Mouse (Mus musculus): ENCODE measurements around the gene Arl4d. TPM values are rescaled to one million over a fixed set of nuclear protein-coding genes. Genes with fewer than 3 reads are reported as not detected.

Gene Arl4d
- polyA plus RNA-seq, 1 experiment = 5.0 TPM

DNA sequence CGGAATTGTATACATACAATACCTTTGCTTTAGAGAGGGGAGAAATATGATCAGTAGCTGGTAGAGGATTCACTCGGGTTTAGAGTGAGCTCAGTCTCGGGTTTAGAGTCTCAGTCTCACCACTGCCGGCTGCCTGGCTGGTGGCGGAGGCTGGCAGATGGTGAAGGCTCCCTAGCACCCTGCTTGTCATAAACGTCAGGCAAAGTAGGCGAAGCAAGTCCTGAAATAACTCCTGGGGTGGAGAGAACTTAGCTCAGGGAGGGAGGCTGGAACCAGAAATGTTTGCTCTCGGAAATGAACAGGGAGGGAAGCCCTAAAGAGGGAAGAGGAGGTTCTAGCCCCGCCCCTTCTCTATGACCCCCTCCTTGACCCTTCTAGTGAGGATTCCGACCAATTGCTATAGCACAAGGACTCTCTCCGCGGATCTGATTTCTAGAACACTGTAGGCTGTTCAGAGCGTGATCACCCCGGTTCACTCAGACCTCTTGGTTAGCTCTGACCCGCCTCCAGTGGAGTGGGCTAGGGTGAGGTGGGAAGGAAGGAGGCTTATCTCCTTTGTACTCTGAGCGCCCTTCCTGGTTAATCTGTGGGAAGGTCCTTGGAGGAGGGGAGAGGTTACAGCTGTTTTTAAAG, 7.8 kb downstream of the Arl4d start:
- H3K4me3 ChIP-seq (ENCODE audit: control insufficient read depth, insufficient read depth, low read length) = no peak overlapping the region
- H3K27me3 ChIP-seq (ENCODE audit: control insufficient read depth, insufficient read depth, low read length) = no peaks in the 10 kb centered on the region
- WGBS = 48% methylated on average over 16 of the region's 16 CpGs
- DNase-seq = no peak
- TF ChIP-seq CTCF (IDR thresholded peaks at IDR 0.05; ENCODE audit: borderline replicate concordance, control insufficient read depth, extremely low read depth, insufficient read depth, low read length, poor library complexity) (no peak), POLR2A (IDR thresholded peaks at IDR 0.05; ENCODE audit: control insufficient read depth, extremely low read depth, insufficient read depth, low read length, poor library complexity) (no peak)
- H3K36me3 ChIP-seq (ENCODE audit: control insufficient read depth, insufficient read depth, low read length) = no peaks in the 10 kb centered on the region
- no peaks in the 10 kb centered on the region for H3K4me1 ChIP-seq (replicated peaks; ENCODE audit: control insufficient read depth, insufficient read depth, low read length)
- no peak overlapping the region for H3K27ac ChIP-seq (ENCODE audit: control insufficient read depth, insufficient read depth, low read length)

DNA sequence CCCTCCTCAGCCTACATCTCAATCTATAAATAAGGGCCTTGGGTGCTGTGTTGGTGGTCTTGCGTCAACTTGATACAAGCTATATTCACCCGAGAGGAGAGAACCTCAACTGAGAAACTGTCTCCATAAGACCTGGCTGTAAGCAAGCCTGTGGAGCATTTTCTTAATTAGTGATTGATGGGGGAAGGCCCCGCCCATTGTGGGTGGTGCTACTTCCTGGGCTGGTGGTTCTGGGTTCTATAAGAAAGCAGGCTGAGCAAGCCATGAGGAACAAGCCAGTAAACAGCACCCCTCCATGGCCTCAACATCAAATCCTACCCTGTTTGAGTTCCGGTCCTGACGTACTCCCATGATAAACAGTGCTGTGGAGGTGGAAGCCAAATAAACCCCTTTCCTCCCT, 8.8 kb downstream of the Arl4d start:
- H3K27me3 ChIP-seq (ENCODE audit: control insufficient read depth, insufficient read depth, low read length) = no peaks in the 10 kb centered on the region
- H3K4me3 ChIP-seq (ENCODE audit: control insufficient read depth, insufficient read depth, low read length) = no peak overlapping the region
- 94% methylated on average over 5 of the region's 5 CpGs for WGBS
- DNase-seq = no peak
- TF ChIP-seq POLR2A (IDR thresholded peaks at IDR 0.05; ENCODE audit: control insufficient read depth, extremely low read depth, insufficient read depth, low read length, poor library complexity) (no peak), CTCF (IDR thresholded peaks at IDR 0.05; ENCODE audit: borderline replicate concordance, control insufficient read depth, extremely low read depth, insufficient read depth, low read length, poor library complexity) (no peak)
- no peaks in the 10 kb centered on the region for H3K36me3 ChIP-seq (ENCODE audit: control insufficient read depth, insufficient read depth, low read length)
- H3K4me1 ChIP-seq (replicated peaks; ENCODE audit: control insufficient read depth, insufficient read depth, low read length) = no peaks in the 10 kb centered on the region
- H3K27ac ChIP-seq (ENCODE audit: control insufficient read depth, insufficient read depth, low read length) = no peak overlapping the region

DNA sequence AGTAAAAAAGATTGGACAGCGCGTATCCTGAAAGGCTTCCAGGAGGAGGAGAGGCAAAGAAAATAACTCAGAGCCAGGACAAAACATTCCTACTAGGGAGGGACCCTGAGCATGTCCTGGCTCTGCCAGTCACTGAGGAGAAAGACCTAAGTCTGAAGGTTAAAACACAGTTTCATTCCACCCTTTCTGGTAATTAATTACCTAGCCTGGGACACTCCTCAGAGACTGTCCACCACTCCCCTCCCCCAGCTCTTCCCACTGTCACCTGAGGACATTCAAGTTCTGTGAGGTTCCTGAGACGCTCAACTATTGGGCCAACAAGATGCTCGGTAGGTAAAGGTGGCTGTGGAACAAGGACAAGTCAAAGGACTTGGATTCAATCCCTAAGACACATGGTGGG, 10.0 kb downstream of the Arl4d start:
- H3K4me1 ChIP-seq (replicated peaks; ENCODE audit: control insufficient read depth, insufficient read depth, low read length) = no peaks in the 10 kb centered on the region
- no peak for DNase-seq
- TF ChIP-seq CTCF (IDR thresholded peaks at IDR 0.05; ENCODE audit: borderline replicate concordance, control insufficient read depth, extremely low read depth, insufficient read depth, low read length, poor library complexity) = no peak
- no peaks in the 10 kb centered on the region for H3K36me3 ChIP-seq (ENCODE audit: control insufficient read depth, insufficient read depth, low read length)
- WGBS = 94% methylated on average over 4 of the region's 4 CpGs
- no peak overlapping the region for H3K4me3 ChIP-seq (ENCODE audit: control insufficient read depth, insufficient read depth, low read length)
- H3K27me3 ChIP-seq (ENCODE audit: control insufficient read depth, insufficient read depth, low read length) = no peaks in the 10 kb centered on the region
- no peak overlapping the region for H3K27ac ChIP-seq (ENCODE audit: control insufficient read depth, insufficient read depth, low read length)

DNA sequence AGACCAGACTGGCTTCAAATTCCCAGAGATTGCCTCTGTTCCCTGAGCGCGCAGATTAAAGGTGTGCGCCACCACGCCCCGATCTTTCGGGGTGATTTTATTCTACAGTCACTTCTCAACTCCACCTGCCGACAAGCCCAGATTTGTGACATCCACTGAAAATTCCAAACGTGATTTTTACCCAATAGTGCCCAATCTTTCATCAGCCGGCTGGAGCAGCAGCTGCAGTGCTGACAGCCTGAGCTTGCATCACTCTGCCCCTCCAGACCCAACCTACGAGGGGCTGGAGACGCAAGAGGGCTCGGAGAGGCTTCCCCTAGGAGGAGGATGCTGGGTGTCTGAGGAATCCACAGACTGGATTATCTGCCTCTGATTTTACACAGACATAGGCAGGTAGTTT, 12.3 kb downstream of the Arl4d start:
- no peak overlapping the region for H3K27ac ChIP-seq (ENCODE audit: control insufficient read depth, insufficient read depth, low read length)
- 94% methylated on average over 12 of the region's 12 CpGs for WGBS
- TF ChIP-seq POLR2A (IDR thresholded peaks at IDR 0.05; ENCODE audit: control insufficient read depth, extremely low read depth, insufficient read depth, low read length, poor library complexity) (no peak), CTCF (IDR thresholded peaks at IDR 0.05; ENCODE audit: borderline replicate concordance, control insufficient read depth, extremely low read depth, insufficient read depth, low read length, poor library complexity) (no peak)
- no peaks in the 10 kb centered on the region for H3K27me3 ChIP-seq (ENCODE audit: control insufficient read depth, insufficient read depth, low read length)
- no peak for DNase-seq
- no peak overlapping the region for H3K4me3 ChIP-seq (ENCODE audit: control insufficient read depth, insufficient read depth, low read length)
- H3K4me1 ChIP-seq (replicated peaks; ENCODE audit: control insufficient read depth, insufficient read depth, low read length) = no peaks in the 10 kb centered on the region
- H3K36me3 ChIP-seq (ENCODE audit: control insufficient read depth, insufficient read depth, low read length) = no peaks in the 10 kb centered on the region

DNA sequence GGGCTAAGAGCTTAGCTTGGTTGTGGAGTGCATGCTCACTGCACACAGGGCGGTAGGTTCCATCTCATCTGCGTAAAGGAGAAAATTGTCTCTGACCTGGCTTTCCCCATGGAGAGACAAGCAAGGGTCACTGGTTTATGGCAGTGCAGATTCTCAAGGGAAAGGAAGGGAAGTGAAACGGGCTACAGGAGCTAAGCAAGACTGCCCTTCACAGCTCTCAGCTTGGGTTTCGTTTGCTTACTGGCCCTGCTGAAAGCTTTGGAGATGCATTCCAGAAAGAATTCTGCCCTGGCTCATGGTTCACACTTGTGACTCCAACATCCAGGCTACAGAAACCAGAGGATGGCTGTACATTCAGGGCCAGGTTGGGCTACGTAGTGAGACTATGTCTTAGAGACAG, 13.4 kb downstream of the Arl4d start:
- 86% methylated on average over 5 of the region's 5 CpGs for WGBS
- Histone ChIP-seq H3K27ac (ENCODE audit: control insufficient read depth, insufficient read depth, low read length) (no peak overlapping the region), H3K27me3 (ENCODE audit: control insufficient read depth, insufficient read depth, low read length) (no peaks in the 10 kb centered on the region), H3K4me3 (ENCODE audit: control insufficient read depth, insufficient read depth, low read length) (no peak overlapping the region), H3K4me1 (replicated peaks; ENCODE audit: control insufficient read depth, insufficient read depth, low read length) (no peaks in the 10 kb centered on the region), H3K36me3 (ENCODE audit: control insufficient read depth, insufficient read depth, low read length) (no peaks in the 10 kb centered on the region)
- TF ChIP-seq POLR2A (IDR thresholded peaks at IDR 0.05; ENCODE audit: control insufficient read depth, extremely low read depth, insufficient read depth, low read length, poor library complexity) = no peak
- TF ChIP-seq CTCF (IDR thresholded peaks at IDR 0.05; ENCODE audit: borderline replicate concordance, control insufficient read depth, extremely low read depth, insufficient read depth, low read length, poor library complexity) = no peak
- DNase-seq = no peak

DNA sequence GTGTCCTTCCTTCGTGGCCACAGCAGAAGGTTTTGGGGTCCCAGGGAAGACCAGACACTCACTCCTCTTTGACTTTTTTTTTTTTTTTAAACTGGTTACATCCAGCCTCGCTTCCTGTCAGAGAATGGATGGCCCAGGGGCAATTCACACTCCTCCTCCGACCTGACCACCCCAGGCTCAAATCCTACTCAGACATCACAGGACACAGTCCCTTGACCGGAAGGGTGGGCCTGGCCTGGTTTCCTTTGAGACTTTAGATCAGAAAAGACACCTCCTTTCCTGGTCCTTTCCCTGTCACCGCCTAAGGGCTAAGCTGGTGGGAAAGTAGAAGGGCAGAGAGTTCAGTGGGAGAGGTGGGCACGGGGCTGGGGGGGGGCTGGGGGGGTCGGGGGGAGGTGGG, 14.6 kb downstream of the Arl4d start:
- 84% methylated on average over 5 of the region's 7 CpGs for whole genome bisulfite sequencing
- TF ChIP-seq CTCF (IDR thresholded peaks at IDR 0.05; ENCODE audit: borderline replicate concordance, control insufficient read depth, extremely low read depth, insufficient read depth, low read length, poor library complexity) (no peak), POLR2A (IDR thresholded peaks at IDR 0.05; ENCODE audit: control insufficient read depth, extremely low read depth, insufficient read depth, low read length, poor library complexity) (no peak)
- Histone ChIP-seq H3K27ac (ENCODE audit: control insufficient read depth, insufficient read depth, low read length) (no peak overlapping the region), H3K4me3 (ENCODE audit: control insufficient read depth, insufficient read depth, low read length) (no peak overlapping the region), H3K27me3 (ENCODE audit: control insufficient read depth, insufficient read depth, low read length) (no peaks in the 10 kb centered on the region), H3K4me1 (replicated peaks; ENCODE audit: control insufficient read depth, insufficient read depth, low read length) (no peaks in the 10 kb centered on the region), H3K36me3 (ENCODE audit: control insufficient read depth, insufficient read depth, low read length) (no peaks in the 10 kb centered on the region)
- no peak for DNase-seq

All from thymus, adult 2 months (tissue).